Comparison of ENCODE assay signal across 8 mouse cellular contexts in the genomic region with DNA sequence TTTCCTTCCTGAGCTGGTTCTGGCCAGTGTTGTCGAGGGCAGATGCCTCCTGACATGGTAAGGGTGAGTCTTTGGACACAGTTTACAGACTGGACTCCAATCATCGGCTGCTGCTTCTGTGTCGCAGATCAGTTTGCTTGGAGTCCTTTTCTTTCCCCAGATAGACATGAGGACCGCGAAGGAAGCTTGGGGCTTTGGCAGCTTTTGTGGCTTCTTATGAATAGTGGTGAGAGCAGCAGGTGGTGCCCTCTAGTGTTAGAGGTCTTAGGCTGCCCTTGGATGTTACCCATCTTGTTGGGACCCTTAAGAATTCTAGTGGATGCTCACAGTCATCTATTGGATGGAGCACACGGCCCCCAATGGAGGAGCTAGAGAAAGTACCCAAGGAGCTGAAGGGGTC. TPM values are rescaled to one million over a fixed set of nuclear protein-coding genes. Genes with fewer than 3 reads are reported as not detected.
A peak's percentile ranks its signal among the peaks of the same experiment; 100 is the strongest.
DNase-seq lines count a peak whose midpoint lies in the region; ATAC-seq lines count a peak whose summit lies in the region.

No protein-coding gene starts in this region.

- WGBS in midbrain, embryonic 14.5 days: 53% methylated on average over 6 of the region's 6 CpGs
- WGBS in midbrain, embryonic 15.5 days: 55% methylated on average over 6 of the region's 6 CpGs

- no peaks in the 10 kb centered on the region for H3K27me3 ChIP-seq in midbrain, embryonic 14.5 days (ENCODE audit: control insufficient read depth, insufficient read depth, low read length)
- no peaks in the 10 kb centered on the region for H3K27me3 ChIP-seq in midbrain, embryonic 15.5 days (replicated peaks)

- intact Hi-C loops in gastrocnemius, postnatal 14 days (cut with DNase I; ENCODE audit: low total_unique reads): no loop called here

- no peak for ATAC-seq in midbrain, embryonic 14.5 days (ENCODE audit: low FRiP score, low TSS enrichment)
- ATAC-seq in midbrain, embryonic 15.5 days (replicated peaks): no peak
- peak; percentile 94 for ATAC-seq in megakaryocyte progenitor cell, adult 5-6 weeks (replicated peaks; ENCODE audit: poor library complexity)

- 0 out of 2 replicates have a peak, but pooled peaks cover 3% of the 10 kb centered on the region for H3K4me1 ChIP-seq in midbrain, embryonic 14.5 days (ENCODE audit: control insufficient read depth, insufficient read depth, low read length)
- no peaks in the 10 kb centered on the region for H3K4me1 ChIP-seq in midbrain, embryonic 15.5 days

- no peak overlapping the region for H3K27ac ChIP-seq in midbrain, embryonic 14.5 days (replicated peaks; ENCODE audit: low read depth, low read length)
- no peak overlapping the region for H3K27ac ChIP-seq in midbrain, embryonic 15.5 days

- H3K36me3 ChIP-seq in midbrain, embryonic 14.5 days (ENCODE audit: control insufficient read depth, insufficient read depth, low read length): no peaks in the 10 kb centered on the region
- H3K36me3 ChIP-seq in midbrain, embryonic 15.5 days (replicated peaks): no peaks in the 10 kb centered on the region

- DNase-seq in adrenal gland, postnatal 10 days: peak; percentile 48
- DNase-seq in adrenal gland, adult 18-20 months (ENCODE audit: low spot score in 2 of 2): no peak
- DNase-seq in midbrain, embryonic 14.5 days: peak; percentile 64
- peak; percentile 64 for DNase-seq in embryo, embryonic 10.5 days (ENCODE audit: low spot score)
- DNase-seq in layer of hippocampus, adult 9-11 months: peak; percentile 61
- DNase-seq in gastrocnemius, postnatal 14 days: no peak

- H3K9ac ChIP-seq in midbrain, embryonic 14.5 days (replicated peaks; ENCODE audit: low read length): no peak overlapping the region
- H3K9ac ChIP-seq in midbrain, embryonic 15.5 days: no peak overlapping the region

- H3K4me3 ChIP-seq in midbrain, embryonic 14.5 days (replicated peaks; ENCODE audit: low read depth, low read length): no peak overlapping the region
- no peak overlapping the region for H3K4me3 ChIP-seq in midbrain, embryonic 15.5 days

- no peaks in the 10 kb centered on the region for H3K9me3 ChIP-seq in midbrain, embryonic 14.5 days (ENCODE audit: control insufficient read depth, low read length)
- H3K9me3 ChIP-seq in midbrain, embryonic 15.5 days: no peaks in the 10 kb centered on the region

- no peak overlapping the region for H3K4me2 ChIP-seq in midbrain, embryonic 14.5 days (ENCODE audit: low read length)
- no peak overlapping the region for H3K4me2 ChIP-seq in midbrain, embryonic 15.5 days

RNA-seq across cellular contexts. Expression of a gene that starts 13.3 kb away (rescaled TPM):
- total RNA-seq in adrenal gland, postnatal 10 days (2021): 10 to 100 TPM; 10.6 to 11.1 TPM
- total RNA-seq in adrenal gland, adult 18-20 months (2021): 1 to 10 TPM; 2.0 to 2.6 TPM
- 0.28 and 0.40 TPM in 2 replicates for polyA plus RNA-seq in midbrain, embryonic 14.5 days (2014; fragmentation: Nextera tagmentation; extraction: Ambion mirVana)
- polyA plus RNA-seq in midbrain, embryonic 15.5 days (2015; fragmentation: Nextera tagmentation; extraction: Ambion mirVana): 0.26 and 0.40 TPM in 2 replicates
- total RNA-seq in megakaryocyte progenitor cell, adult 5-6 weeks (2015): 3.4 and 3.9 TPM in 2 replicates
- 4.2 and 9.8 TPM in 2 replicates for total RNA-seq in megakaryocyte progenitor cell, adult 5-6 weeks (2017)
- total RNA-seq in gastrocnemius, postnatal 14 days (2021): under 1 TPM; 0.86 to 0.96 TPM

RNA-seq across cellular contexts. Expression of a gene that starts 46.8 kb away (rescaled TPM):
- 100 to 1,000 TPM; 118 to 136 TPM for total RNA-seq in adrenal gland, postnatal 10 days (2021)
- total RNA-seq in adrenal gland, adult 18-20 months (2021): 100 to 1,000 TPM; 123 to 153 TPM
- 186 and 194 TPM in 2 replicates for polyA plus RNA-seq in midbrain, embryonic 14.5 days (2014; fragmentation: Nextera tagmentation; extraction: Ambion mirVana)
- polyA plus RNA-seq in midbrain, embryonic 15.5 days (2015; fragmentation: Nextera tagmentation; extraction: Ambion mirVana): 208 and 210 TPM in 2 replicates
- 127 and 134 TPM in 2 replicates for total RNA-seq in megakaryocyte progenitor cell, adult 5-6 weeks (2015)
- total RNA-seq in megakaryocyte progenitor cell, adult 5-6 weeks (2017): 209 TPM in 2 replicates
- 10 to 100 TPM; 73.7 to 98.4 TPM for total RNA-seq in gastrocnemius, postnatal 14 days (2021)

Comparison
In these comparisons a context has a peak if more than half of its experiments do, and no peak if none do; other contexts are left out.
1. DNase-seq: peak in adrenal gland, postnatal 10 days (single experiment), midbrain, embryonic 14.5 days (single experiment), embryo, embryonic 10.5 days (single experiment) and layer of hippocampus, adult 9-11 months (single experiment); none in adrenal gland, adult 18-20 months (0 of 2) and gastrocnemius, postnatal 14 days (single experiment).